Mouse (Mus musculus) myocyte (in vitro differentiated cells): ENCODE data around the gene March11.

ENCODE experiments used
- MYOD1 ChIP-seq, 3 experiments: IDR thresholded peaks; one replicate each; pipeline ENCODE4 v1.6.1; 2011; ENCODE audit warnings: control low read depth in 2 of 3, low read depth in 2 of 3, mild to moderate bottlenecking in 2 of 3, moderate library complexity in 1 of 3; ENCODE audit not compliant: insufficient read length in 2 of 3, control insufficient read depth in 1 of 3
- TCF12 ChIP-seq: IDR thresholded peaks from one replicate; pipeline ENCODE4 v1.6.1; 2011; ENCODE audit warnings: mild to moderate bottlenecking, control low read depth; ENCODE audit not compliant: poor library complexity, insufficient read depth, severe bottlenecking

DNA sequence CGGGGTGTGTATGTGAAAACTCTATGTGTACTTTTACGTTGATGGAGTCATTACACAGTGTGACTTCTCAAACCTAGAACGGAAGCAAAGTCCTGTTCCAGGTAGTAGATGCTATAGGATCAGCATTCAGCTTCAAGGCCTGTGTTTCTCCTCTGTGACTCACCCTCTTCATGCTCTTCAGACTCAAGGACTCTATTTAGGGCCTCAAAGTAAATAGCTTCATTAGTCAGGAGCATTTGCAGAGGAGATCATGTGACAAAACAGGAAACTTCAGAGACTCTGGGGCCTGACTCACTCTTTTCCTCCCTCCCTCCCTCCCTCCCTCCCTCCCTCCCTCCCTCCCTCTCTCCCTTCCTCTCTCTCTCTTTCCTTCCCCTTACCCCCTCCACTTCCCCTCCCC, 66.1 kb downstream of the March11 start:
- TF ChIP-seq MYOD1 (IDR thresholded peaks at IDR 0.05; ENCODE audit: control insufficient read depth in 1 of 3, insufficient read length in 2 of 3, low read depth in 2 of 3) (no peak), TCF12 (no peak)
